Mouse (Mus musculus): Measurements from ENCODE around the gene 1810010H24Rik.
A peak's percentile ranks its signal among the peaks of the same experiment; 100 is the strongest.
"Not testable (repeated sequence)": the region's sequence is repeated elsewhere in the genome, so short reads cannot be mapped to it uniquely, and the experiment has no call there.

Gene 1810010H24Rik

DNA sequence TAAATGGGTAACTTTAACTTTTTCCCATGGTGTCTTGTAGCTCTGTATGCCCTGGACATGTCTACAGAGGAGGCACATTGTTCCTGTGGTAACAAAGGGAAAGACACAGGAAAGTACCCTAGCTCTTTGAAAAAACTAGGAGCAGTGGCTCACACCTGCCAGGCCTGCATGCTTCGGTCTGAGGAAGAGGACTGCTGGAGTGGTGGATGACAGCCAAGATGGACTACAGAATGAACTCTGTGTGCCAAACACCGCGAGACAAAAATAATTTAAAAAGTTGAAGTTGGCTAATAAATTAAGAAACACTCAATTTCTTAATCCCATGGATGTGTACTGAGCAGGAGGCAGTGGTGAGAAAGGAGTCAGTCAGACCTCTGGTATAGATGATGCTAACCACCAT is 15.9 kb downstream of the 1810010H24Rik start:
- DNase-seq (ENCODE audit: low spot score in 2 of 2): no peak

DNA sequence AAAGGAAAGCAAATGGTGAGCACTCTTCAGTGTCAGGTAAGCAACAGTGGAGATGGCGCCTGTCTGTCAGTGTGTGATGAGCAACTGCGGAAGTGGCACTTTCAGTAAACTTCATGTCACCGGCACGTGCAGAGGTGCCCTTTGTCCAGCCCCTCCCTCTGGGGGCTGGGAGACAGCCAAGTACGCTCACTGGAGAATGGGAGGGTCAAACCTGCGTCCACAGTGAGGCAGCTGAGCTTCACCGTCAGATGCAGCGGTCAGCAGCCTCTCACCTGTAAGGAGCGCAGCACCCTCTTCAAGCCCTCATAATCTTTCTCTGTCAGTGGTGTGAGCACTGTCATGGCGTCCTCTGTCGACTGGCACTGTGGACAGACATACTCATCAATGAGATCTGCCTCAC is 17.9 kb downstream of the 1810010H24Rik start:
- no peak for DNase-seq (ENCODE audit: low spot score in 2 of 2)

DNA sequence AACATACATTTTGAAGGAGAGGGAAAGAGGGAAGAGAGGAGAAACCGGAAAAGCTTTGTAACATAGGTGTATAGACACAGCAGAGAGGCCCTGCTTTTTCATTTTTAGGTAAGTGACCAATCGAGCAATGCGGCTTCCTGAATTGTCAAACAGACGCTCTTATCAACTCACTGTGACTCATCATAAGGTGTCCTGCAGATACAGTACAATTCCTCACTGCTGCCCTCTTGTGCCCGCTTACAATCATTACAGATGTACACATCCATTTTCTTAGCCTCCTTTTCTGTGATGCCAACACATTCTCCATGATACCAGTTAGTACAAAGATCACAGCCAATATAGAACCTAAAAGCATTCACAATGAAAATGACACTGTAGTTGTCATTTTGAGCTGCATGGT is 18.8 kb downstream of the 1810010H24Rik start:
- DNase-seq (ENCODE audit: low spot score in 2 of 2): peak; percentile 75 to 81

DNA sequence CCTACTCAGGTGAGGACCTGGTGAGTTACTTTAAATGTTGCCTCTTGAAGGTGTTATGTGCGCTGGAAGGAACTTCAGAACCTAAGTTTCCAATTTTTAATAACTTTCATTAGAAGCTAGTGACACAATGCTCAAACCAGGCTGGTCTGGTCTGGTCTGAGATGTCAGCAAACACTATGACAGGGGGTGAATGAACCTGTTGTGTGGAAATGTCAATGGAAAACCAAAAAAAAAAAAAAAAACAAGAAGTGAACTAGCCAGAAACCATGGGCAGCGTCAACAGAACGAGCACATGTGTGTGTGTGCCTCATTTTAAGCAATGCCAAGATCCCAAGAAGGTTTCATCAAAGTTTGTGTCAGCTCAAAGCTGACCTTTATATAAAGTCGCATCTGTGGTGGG is 20.1 kb downstream of the 1810010H24Rik start:
- no peak for DNase-seq (ENCODE audit: low spot score in 2 of 2)

DNA sequence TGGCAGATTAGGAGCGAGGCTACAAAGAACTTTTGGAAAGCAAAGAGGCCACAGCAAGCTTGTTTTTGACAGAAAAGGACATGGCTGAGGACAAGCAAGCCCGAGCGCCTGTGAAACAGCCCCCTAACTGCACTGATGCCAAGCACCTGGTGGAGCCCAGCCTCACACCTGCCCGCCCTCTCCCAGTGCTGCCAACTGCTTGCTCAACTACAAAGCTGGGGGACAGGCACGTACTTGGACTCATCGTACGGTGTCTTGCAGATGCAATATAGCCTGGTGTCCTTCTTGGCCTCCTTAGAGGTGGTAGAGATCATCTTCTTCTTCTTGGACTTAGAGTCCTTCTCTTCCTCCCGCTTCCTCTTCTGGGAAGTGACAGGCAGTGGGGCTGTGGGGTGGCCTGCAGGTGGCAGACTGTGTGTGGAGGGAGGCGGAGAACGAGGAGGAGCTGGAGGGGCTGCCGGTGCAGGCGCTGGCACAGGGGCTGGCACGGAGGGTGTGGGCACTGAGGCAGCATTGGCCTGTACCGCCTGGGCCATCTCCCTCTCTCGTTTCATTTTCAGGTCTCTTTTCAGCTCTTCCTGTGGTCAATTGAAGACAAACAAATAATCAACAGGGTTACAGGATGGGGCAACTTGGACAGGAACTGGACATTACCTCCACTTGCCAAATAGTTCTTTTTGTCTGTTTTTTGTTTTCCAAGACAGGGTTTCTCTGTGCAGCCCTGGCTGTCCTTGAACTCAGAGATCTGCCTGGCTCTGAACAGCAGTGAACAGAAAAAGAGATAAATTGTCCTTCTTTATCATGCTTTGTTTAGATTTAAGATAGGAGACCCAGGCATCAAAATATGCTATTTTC is 21.5 kb downstream of the 1810010H24Rik start:
- no peak for DNase-seq (ENCODE audit: low spot score in 2 of 2)

DNA sequence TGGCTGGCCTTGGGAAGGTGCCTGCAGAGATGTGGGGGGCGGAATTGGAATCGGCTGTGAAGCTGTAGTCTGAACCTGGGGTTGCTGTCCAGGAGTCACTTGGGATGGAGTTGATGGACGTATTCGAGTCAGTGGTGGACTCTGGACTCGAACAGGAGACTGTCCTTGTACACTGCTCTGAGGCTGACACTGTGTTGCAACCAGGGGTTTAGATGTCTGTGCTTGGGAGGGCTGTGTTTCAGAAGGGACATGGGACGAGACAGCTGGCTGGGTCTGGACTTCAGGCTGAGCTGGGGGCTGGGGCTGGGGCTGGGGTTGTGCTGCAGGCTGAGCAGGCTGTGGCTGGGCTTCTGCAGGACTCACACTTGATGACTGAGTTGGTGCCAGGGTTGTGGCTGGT is 29.4 kb downstream of the 1810010H24Rik start:
- no peak for DNase-seq (ENCODE audit: low spot score in 2 of 2)

DNA sequence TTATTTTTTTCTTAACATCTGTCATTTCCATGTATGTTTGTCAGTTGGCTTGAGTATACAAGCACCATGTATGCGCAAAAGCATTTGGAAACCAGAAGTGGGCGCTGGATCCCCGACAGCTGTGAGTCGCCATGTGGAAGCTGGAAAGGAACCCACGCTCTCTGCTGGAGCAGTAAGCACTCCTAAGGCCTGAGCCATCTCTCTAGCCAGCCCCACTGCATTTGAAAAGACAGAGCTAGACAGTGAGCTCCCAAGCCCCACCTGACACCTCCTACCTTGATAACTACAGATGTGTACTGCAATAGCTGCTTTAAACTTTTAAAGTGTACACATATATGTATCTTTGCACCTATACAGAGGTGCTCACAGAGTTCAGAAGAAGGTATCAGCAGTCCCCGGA is 31.9 kb downstream of the 1810010H24Rik start:
- no peak for DNase-seq (ENCODE audit: low spot score in 2 of 2)

DNA sequence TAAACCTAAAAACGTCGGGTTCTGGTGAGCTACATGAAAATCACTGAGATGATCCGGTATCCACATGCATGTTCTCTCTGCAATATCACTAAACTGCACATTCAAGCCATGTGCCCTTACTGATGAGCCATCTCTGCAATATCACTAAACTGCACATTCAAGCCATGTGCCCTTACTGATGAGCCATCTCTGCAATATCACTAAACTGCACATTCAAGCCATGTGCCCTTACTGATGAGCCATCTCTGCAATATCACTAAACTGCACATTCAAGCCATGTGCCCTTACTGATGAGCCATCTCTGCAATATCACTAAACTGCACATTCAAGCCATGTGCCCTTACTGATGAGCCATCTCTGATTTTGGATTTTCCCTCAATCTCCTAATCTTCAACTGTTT is 34.2 kb downstream of the 1810010H24Rik start:
- DNase-seq (ENCODE audit: low spot score in 2 of 2): not testable (repeated sequence)

DNA sequence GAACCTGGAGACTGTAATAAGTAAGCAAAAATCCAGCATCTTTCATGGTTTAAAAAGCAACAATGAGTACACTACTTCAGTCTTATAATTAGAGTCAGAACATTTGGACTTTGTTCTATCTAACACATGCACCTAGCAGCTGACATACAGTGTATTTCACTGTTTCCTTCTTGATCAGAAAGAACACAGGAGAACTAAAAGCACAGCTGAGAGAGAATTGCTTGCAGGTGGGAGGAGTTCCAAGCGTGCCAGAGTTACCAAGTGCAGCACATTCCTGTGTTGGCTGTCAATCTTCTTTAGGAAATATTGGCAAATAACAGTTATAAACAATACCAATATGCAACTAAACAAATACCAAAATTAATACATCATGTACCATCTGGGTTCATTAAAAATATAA is 35.5 kb downstream of the 1810010H24Rik start:
- DNase-seq (ENCODE audit: low spot score in 2 of 2): no peak

DNA sequence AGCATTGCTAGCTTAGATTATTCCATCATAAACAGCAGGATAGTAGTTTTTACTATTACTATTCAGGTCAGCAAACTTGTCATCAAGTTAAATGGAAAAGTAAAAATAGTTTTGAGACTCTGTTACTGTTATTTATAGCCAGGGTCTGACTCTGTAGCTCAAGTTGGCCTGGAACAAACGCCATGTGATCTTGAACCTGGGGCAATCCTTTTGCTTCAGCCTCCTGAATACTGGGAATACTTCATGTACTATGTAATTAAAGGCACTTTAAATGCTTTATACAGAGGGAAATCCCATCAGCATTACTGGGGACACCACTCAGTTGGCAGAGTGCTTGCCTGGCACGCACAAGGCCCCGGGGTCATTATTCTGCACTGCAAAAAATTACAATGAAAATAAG is 37.6 kb downstream of the 1810010H24Rik start:
- no peak for DNase-seq (ENCODE audit: low spot score in 2 of 2)

DNA sequence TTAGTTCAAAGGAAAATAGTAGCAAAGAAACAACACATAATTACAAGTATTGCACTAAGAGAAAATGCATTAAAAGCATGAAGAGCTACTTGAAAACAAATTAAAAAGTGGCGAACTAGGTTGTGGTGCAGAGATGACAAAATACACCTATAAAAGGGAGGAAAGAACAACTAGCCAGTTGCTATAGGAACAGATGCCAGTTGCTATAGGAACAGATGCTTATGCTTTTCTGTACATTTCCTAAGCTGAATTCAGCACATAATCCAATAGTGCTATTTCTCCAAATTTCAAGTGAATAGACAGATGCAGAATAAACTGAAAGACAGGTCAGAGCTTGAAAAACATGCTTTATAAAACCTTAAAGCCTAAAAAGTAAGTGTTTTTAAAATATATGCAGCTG is 39.1 kb downstream of the 1810010H24Rik start:
- no peak for DNase-seq (ENCODE audit: low spot score in 2 of 2)

DNA sequence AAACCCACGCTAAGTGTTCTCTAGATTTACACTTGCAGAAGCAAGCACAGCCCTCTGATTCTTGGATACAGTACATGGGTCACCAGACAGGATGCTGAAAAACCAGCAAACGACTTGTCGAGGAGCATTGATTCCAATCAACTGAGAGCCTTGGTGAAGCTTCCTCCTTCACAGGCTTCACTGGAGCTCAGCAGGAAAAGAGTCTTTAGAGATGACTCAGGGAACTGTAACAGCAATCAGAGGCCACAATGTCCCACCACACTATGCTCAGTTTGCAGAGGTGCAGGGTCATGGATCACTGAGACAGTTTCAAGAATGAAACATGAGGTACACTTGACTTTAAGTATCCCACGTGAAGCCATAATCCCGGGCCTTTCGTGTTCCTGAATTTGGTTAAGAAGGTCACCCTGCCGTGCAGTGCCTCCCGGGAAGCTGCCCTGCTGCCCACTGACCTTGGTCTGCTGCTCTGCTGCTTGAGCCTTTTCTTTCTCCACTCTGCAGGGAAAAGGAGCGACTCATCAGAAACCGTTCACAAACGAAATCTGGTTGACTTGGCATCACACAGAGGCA is 39.8 kb downstream of the 1810010H24Rik start:
- peak in 1 of 2 experiments; percentile 18 for DNase-seq (ENCODE audit: low spot score in 2 of 2)

All from right cerebral cortex, adult 2 months (tissue).